Mouse (Mus musculus): ENCODE measurements at regions not wholly inside any gene's neighbourhood (a gene's known extent, or its start where the extent isn't known, plus 50 kb on each side); places are given as distances from the start of the nearest gene placed in this dataset.

- Histone ChIP-seq H3K9me3 (replicated peaks; ENCODE audit: control insufficient read depth, low read length) (no peaks in the 10 kb centered on the region), H3K4me2 (no peak overlapping the region), H3K4me3 (ENCODE audit: low read depth, low read length) (no peak overlapping the region), H3K9ac (ENCODE audit: low read depth, low read length) (no peak overlapping the region), H3K4me1 (ENCODE audit: control insufficient read depth, insufficient read depth, low read length) (peaks cover 7% of the 10 kb centered on the region), H3K36me3 (ENCODE audit: control insufficient read depth, insufficient read depth, low read length) (no peaks in the 10 kb centered on the region), H3K27me3 (ENCODE audit: control insufficient read depth, insufficient read depth, low read length) (no peaks in the 10 kb centered on the region), H3K27ac (ENCODE audit: low read depth, low read length) (no peak overlapping the region)
- WGBS (ENCODE audit: insufficient replicate concordance), result 52% methylated on average over 7 of the region's 7 CpGs
- no peak for ATAC-seq (replicated peaks; ENCODE audit: insufficient number of reproducible peaks, low FRiP score, low TSS enrichment)
These were observed 263.7 kb upstream of the Jarid2 start for GRCm38 (mm10) chr13:44465567-44465966.

- no peak overlapping the region for H3K4me2 ChIP-seq
- H3K36me3 ChIP-seq (ENCODE audit: control insufficient read depth, insufficient read depth, low read length), result no peaks in the 10 kb centered on the region
- no peaks in the 10 kb centered on the region for H3K27me3 ChIP-seq (ENCODE audit: control insufficient read depth, insufficient read depth, low read length)
- peaks cover 7% of the 10 kb centered on the region for H3K4me1 ChIP-seq (ENCODE audit: control insufficient read depth, insufficient read depth, low read length)
- ATAC-seq (replicated peaks; ENCODE audit: insufficient number of reproducible peaks, low FRiP score, low TSS enrichment), result no peak
- WGBS (ENCODE audit: insufficient replicate concordance), result 80% methylated on average over 14 of the region's 14 CpGs
- no peaks in the 10 kb centered on the region for H3K9me3 ChIP-seq (replicated peaks; ENCODE audit: control insufficient read depth, low read length)
- H3K27ac ChIP-seq (ENCODE audit: low read depth, low read length), result no peak overlapping the region
- no peak overlapping the region for H3K9ac ChIP-seq (ENCODE audit: low read depth, low read length)
- H3K4me3 ChIP-seq (ENCODE audit: low read depth, low read length), result no peak overlapping the region
These were observed 260.2 kb upstream of the Jarid2 start for GRCm38 (mm10) chr13:44468963-44469674.

GRCm38 (mm10) chr13:44469675-44470074 lies 259.6 kb upstream of the Jarid2 start:
- H3K9me3 ChIP-seq (replicated peaks; ENCODE audit: control insufficient read depth, low read length), result no peaks in the 10 kb centered on the region
- no peak overlapping the region for H3K9ac ChIP-seq (ENCODE audit: low read depth, low read length)
- H3K4me2 ChIP-seq, result no peak overlapping the region
- H3K36me3 ChIP-seq (ENCODE audit: control insufficient read depth, insufficient read depth, low read length), result no peaks in the 10 kb centered on the region
- no peak for ATAC-seq (replicated peaks; ENCODE audit: insufficient number of reproducible peaks, low FRiP score, low TSS enrichment)
- no peaks in the 10 kb centered on the region for H3K27me3 ChIP-seq (ENCODE audit: control insufficient read depth, insufficient read depth, low read length)
- H3K4me3 ChIP-seq (ENCODE audit: low read depth, low read length), result no peak overlapping the region
- H3K4me1 ChIP-seq (ENCODE audit: control insufficient read depth, insufficient read depth, low read length), result peaks cover 7% of the 10 kb centered on the region
- no peak overlapping the region for H3K27ac ChIP-seq (ENCODE audit: low read depth, low read length)
- 70% methylated on average over 6 of the region's 6 CpGs for WGBS (ENCODE audit: insufficient replicate concordance)

GRCm38 (mm10) chr13:44473200-44473599 lies 256.1 kb upstream of the Jarid2 start:
- Histone ChIP-seq H3K9me3 (replicated peaks; ENCODE audit: control insufficient read depth, low read length) (no peaks in the 10 kb centered on the region), H3K4me1 (ENCODE audit: control insufficient read depth, insufficient read depth, low read length) (0 out of 2 replicates have a peak, but pooled peaks cover 3% of the 10 kb centered on the region), H3K4me2 (no peak overlapping the region), H3K9ac (ENCODE audit: low read depth, low read length) (no peak overlapping the region), H3K27me3 (ENCODE audit: control insufficient read depth, insufficient read depth, low read length) (no peaks in the 10 kb centered on the region), H3K36me3 (ENCODE audit: control insufficient read depth, insufficient read depth, low read length) (no peaks in the 10 kb centered on the region), H3K4me3 (ENCODE audit: low read depth, low read length) (no peak overlapping the region), H3K27ac (ENCODE audit: low read depth, low read length) (no peak overlapping the region)
- WGBS (ENCODE audit: insufficient replicate concordance), result 52% methylated on average over 6 of the region's 6 CpGs
- no peak for ATAC-seq (replicated peaks; ENCODE audit: insufficient number of reproducible peaks, low FRiP score, low TSS enrichment)

GRCm38 (mm10) chr13:44476901-44477300 lies 252.4 kb upstream of the Jarid2 start:
- 0 out of 2 replicates have a peak overlapping the region, but pooled peaks have one; percentile 8 for H3K9ac ChIP-seq (ENCODE audit: low read depth, low read length)
- no peak overlapping the region for H3K4me3 ChIP-seq (ENCODE audit: low read depth, low read length)
- ATAC-seq (replicated peaks; ENCODE audit: insufficient number of reproducible peaks, low FRiP score, low TSS enrichment), result no peak
- H3K27ac ChIP-seq (ENCODE audit: low read depth, low read length), result 0 out of 2 replicates have a peak overlapping the region, but pooled peaks have one; percentile 7
- no peak overlapping the region for H3K4me2 ChIP-seq
- 0 out of 2 replicates have a peak, but pooled peaks cover 3% of the 10 kb centered on the region for H3K4me1 ChIP-seq (ENCODE audit: control insufficient read depth, insufficient read depth, low read length)
- WGBS (ENCODE audit: insufficient replicate concordance), result 62% methylated on average over 8 of the region's 8 CpGs
- H3K27me3 ChIP-seq (ENCODE audit: control insufficient read depth, insufficient read depth, low read length), result no peaks in the 10 kb centered on the region
- H3K9me3 ChIP-seq (replicated peaks; ENCODE audit: control insufficient read depth, low read length), result no peaks in the 10 kb centered on the region
- H3K36me3 ChIP-seq (ENCODE audit: control insufficient read depth, insufficient read depth, low read length), result no peaks in the 10 kb centered on the region

GRCm38 (mm10) chr13:44480128-44480527 lies 249.1 kb upstream of the Jarid2 start:
- Histone ChIP-seq H3K27ac (ENCODE audit: low read depth, low read length) (no peak overlapping the region), H3K36me3 (ENCODE audit: control insufficient read depth, insufficient read depth, low read length) (no peaks in the 10 kb centered on the region), H3K27me3 (ENCODE audit: control insufficient read depth, insufficient read depth, low read length) (no peaks in the 10 kb centered on the region), H3K4me1 (ENCODE audit: control insufficient read depth, insufficient read depth, low read length) (0 out of 2 replicates have a peak, but pooled peaks cover 3% of the 10 kb centered on the region), H3K9ac (ENCODE audit: low read depth, low read length) (no peak overlapping the region), H3K9me3 (replicated peaks; ENCODE audit: control insufficient read depth, low read length) (no peaks in the 10 kb centered on the region), H3K4me2 (no peak overlapping the region), H3K4me3 (ENCODE audit: low read depth, low read length) (no peak overlapping the region)
- no peak for ATAC-seq (replicated peaks; ENCODE audit: insufficient number of reproducible peaks, low FRiP score, low TSS enrichment)
- 81% methylated on average over 7 of the region's 7 CpGs for WGBS (ENCODE audit: insufficient replicate concordance)

- H3K4me3 ChIP-seq (ENCODE audit: low read depth, low read length), result no peak overlapping the region
- no peaks in the 10 kb centered on the region for H3K9me3 ChIP-seq (replicated peaks; ENCODE audit: control insufficient read depth, low read length)
- no peak overlapping the region for H3K4me2 ChIP-seq
- H3K36me3 ChIP-seq (ENCODE audit: control insufficient read depth, insufficient read depth, low read length), result no peaks in the 10 kb centered on the region
- ATAC-seq (replicated peaks; ENCODE audit: insufficient number of reproducible peaks, low FRiP score, low TSS enrichment), result no peak
- H3K4me1 ChIP-seq (ENCODE audit: control insufficient read depth, insufficient read depth, low read length), result no peaks in the 10 kb centered on the region
- WGBS (ENCODE audit: insufficient replicate concordance), result 67% methylated on average over 7 of the region's 7 CpGs
- no peaks in the 10 kb centered on the region for H3K27me3 ChIP-seq (ENCODE audit: control insufficient read depth, insufficient read depth, low read length)
- no peak overlapping the region for H3K27ac ChIP-seq (ENCODE audit: low read depth, low read length)
- H3K9ac ChIP-seq (ENCODE audit: low read depth, low read length), result no peak overlapping the region
These were observed 246.6 kb upstream of the Jarid2 start for GRCm38 (mm10) chr13:44482661-44483060.

GRCm38 (mm10) chr13:44484582-44485329 lies 244.5 kb upstream of the Jarid2 start:
- H3K4me2 ChIP-seq, result no peak overlapping the region
- H3K36me3 ChIP-seq (ENCODE audit: control insufficient read depth, insufficient read depth, low read length), result no peaks in the 10 kb centered on the region
- H3K9me3 ChIP-seq (replicated peaks; ENCODE audit: control insufficient read depth, low read length), result no peaks in the 10 kb centered on the region
- H3K4me3 ChIP-seq (ENCODE audit: low read depth, low read length), result no peak overlapping the region
- no peaks in the 10 kb centered on the region for H3K4me1 ChIP-seq (ENCODE audit: control insufficient read depth, insufficient read depth, low read length)
- H3K27me3 ChIP-seq (ENCODE audit: control insufficient read depth, insufficient read depth, low read length), result no peaks in the 10 kb centered on the region
- H3K9ac ChIP-seq (ENCODE audit: low read depth, low read length), result no peak overlapping the region
- no peak overlapping the region for H3K27ac ChIP-seq (ENCODE audit: low read depth, low read length)
- 68% methylated on average over 14 of the region's 14 CpGs for WGBS (ENCODE audit: insufficient replicate concordance)
- ATAC-seq (replicated peaks; ENCODE audit: insufficient number of reproducible peaks, low FRiP score, low TSS enrichment), result no peak
